Mouse (Mus musculus): Measurements from ENCODE around the gene Cyp2d22. TPM values are rescaled to one million over a fixed set of nuclear protein-coding genes. Genes with fewer than 3 reads are reported as not detected.
A peak's percentile ranks its signal among the peaks of the same experiment; 100 is the strongest.
"Not testable (repeated sequence)": the region's sequence is repeated elsewhere in the genome, so short reads cannot be mapped to it uniquely, and the experiment has no call there.

The Cyp2d22 gene
- total RNA-seq (2015; ENCODE audit: low replicate concordance) = not detected in 2 replicates
- total RNA-seq (2017; ENCODE audit: low replicate concordance) = not detected in 2 replicates

- no peak; the same call in 1 of the 2 replicates for ATAC-seq (replicated peaks; ENCODE audit: low FRiP score, poor library complexity, severe bottlenecking)
These were observed at the start of gene Cyp2d22 for GRCm38 (mm10) chr15:82379871-82380713. Cyp2d22 (minus strand) TSS chr15:82380260.

GRCm38 (mm10) chr15:82423471-82423870 is 43.4 kb upstream of the Cyp2d22 start:
- ATAC-seq (replicated peaks; ENCODE audit: low FRiP score, poor library complexity, severe bottlenecking) = no peak

DNA sequence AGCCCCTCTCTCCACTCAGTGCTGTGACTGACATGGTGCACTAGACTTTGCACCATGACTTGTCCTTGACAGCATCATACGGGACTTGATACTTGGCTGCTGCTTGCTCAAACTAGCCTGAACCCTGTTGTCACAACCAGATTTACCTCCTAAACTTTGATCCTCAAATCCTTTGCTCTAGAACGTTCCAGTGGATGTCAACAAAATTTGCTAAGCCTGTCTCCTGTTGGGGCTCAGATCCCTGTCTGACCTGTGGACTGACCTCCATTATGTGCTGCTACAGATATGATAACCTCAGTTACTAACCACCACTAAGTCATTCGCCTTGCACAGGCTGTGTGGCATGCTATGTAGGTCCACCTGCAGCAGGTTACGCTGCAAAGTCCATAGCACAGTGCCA is 42.9 kb upstream of the Cyp2d22 start:
- no peak for ATAC-seq (replicated peaks; ENCODE audit: low FRiP score, poor library complexity, severe bottlenecking)

DNA sequence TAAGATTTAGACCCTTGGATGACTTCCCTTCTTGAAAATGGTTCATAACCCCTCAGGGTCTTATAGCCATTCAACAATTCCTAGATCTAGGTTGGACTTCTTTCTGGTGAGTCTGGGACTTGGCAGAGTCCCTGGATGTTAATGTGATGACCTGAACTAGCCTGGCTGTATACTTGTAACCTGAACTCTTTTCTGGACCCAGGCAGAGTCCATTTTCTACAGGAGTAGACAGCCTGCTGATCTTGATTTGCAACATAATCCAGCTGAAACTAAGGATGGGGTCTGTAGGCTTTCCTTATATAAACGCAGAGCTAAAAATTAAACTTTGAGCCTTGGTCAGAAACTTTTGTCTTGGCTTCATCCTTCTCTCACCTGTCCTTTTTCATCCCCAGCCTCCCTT is 38.6 kb upstream of the Cyp2d22 start:
- no peak for ATAC-seq (replicated peaks; ENCODE audit: low FRiP score, poor library complexity, severe bottlenecking)

DNA sequence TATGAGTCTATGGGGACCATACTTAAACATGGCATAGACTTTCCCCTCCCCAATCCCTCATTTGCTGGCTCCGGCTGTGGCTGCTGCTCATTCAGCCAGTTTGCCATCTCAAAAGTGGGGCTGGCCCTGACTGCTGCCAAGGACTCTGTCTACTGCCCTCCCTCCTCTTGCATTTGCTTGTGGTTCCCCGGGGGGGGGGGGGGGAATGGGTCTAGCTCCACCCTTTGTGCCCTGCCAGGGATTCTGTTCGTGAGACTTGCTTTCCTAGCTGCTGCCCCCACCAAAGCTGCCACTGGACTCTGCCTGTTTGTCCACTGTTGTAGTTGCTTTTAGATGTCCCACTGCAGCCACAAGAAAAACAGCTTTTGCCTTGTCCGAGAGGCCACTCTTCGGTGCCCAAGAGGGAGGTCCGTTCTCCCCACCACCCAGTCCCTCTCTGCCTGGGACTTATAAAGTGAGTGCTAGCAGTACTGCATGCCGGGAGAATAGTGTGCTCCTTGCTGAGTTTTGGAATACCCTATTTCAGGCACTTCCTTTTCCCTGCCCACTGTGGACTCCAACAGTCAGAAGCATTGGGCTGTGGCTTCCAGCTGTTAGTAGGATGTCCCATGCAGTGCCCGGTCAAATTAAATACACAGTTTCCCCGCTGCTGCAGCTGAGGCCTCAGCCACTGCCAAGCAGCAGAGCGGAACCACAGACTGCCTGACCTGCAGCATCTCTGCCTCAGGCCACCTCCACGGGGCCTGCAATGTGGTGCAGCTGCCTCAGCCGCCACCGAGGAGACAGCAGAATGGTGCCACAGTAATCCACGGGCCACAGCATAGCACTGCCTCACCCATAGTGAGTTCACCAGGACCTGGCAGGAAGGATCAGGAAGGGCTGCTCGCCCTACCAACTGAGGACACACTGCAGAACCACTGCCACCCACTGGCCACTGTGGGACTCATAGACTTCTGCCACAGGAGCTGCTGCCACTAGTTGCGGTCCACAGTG is 37.0 kb upstream of the Cyp2d22 start:
- peak; percentile 77 for ATAC-seq (replicated peaks; ENCODE audit: low FRiP score, poor library complexity, severe bottlenecking)

GRCm38 (mm10) chr15:82407536-82407935 is 27.5 kb upstream of the Cyp2d22 start:
- ATAC-seq (replicated peaks; ENCODE audit: low FRiP score, poor library complexity, severe bottlenecking) = no peak

DNA sequence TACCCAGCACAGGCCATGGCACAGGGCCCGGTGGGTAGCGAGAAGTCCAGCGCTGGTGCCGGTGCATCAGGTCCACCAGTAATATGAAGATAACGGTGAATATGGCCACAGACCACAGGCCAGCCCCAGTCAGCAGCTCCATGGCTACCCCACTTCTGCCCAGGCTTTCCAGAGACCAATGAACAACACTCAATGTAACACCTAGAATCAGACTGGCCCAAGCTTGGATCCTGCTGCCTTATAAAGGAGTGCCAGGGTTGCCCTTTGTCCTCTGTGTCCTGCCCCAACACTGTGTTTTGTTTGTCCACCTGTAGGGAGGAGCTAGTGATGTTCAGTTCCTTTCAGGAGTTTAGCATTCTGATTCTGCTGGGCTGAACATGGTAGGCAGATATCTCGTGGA is 26.9 kb upstream of the Cyp2d22 start, which contains the start of gene Cyp2d10:
TSS of gene Cyp2d10 (minus strand) at position 215 of the 400 bp plus-strand sequence.
- ATAC-seq (replicated peaks; ENCODE audit: low FRiP score, poor library complexity, severe bottlenecking) = no peak

- ATAC-seq (replicated peaks; ENCODE audit: low FRiP score, poor library complexity, severe bottlenecking) = no peak
These were observed 24.1 kb upstream of the Cyp2d22 start for GRCm38 (mm10) chr15:82404163-82404562.

- no peak for ATAC-seq (replicated peaks; ENCODE audit: low FRiP score, poor library complexity, severe bottlenecking)
These were observed 23.5 kb upstream of the Cyp2d22 start for GRCm38 (mm10) chr15:82403606-82404005.

DNA sequence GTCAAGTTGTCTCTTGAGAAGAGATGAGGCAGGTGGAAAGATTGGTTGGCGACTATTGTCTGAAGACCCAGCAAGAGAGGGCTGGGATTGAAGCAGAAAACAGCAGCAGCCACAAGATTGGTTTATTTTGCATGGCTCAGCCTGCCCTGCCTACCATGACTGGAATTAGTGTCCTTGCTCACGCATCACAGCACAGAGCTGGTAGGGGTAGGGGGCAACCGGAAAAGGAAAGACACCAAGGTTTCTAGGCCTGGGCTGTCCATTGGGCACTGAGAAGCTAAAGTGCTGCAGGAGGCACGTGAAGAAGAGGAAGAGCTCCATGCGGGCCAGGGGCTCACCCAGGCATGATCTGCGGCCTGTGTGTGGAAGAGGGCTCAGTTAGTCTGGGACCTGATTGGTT is 22.7 kb upstream of the Cyp2d22 start:
- no peak for ATAC-seq (replicated peaks; ENCODE audit: low FRiP score, poor library complexity, severe bottlenecking)

DNA sequence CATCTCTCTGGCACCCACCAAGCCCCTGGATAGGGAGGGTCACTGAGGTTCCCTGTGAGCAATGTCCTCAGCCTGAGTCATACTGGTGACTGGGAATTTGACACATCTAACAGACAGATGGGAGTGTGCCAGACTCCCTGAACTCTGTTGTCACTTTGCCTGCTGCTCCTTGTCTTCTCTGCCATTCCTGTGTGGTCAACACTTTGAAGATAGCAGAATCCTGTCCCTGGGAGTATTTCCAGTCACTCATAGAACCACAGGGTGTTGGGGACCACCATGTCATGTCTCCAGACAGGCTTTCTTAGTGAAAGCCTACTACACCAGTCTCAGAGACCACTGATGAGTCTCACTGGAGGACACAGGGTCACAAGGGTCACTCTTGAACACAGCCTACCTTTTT is 22.0 kb upstream of the Cyp2d22 start:
- no peak for ATAC-seq (replicated peaks; ENCODE audit: low FRiP score, poor library complexity, severe bottlenecking)

GRCm38 (mm10) chr15:82401516-82401915 is 21.5 kb upstream of the Cyp2d22 start:
- ATAC-seq (replicated peaks; ENCODE audit: low FRiP score, poor library complexity, severe bottlenecking) = no peak

DNA sequence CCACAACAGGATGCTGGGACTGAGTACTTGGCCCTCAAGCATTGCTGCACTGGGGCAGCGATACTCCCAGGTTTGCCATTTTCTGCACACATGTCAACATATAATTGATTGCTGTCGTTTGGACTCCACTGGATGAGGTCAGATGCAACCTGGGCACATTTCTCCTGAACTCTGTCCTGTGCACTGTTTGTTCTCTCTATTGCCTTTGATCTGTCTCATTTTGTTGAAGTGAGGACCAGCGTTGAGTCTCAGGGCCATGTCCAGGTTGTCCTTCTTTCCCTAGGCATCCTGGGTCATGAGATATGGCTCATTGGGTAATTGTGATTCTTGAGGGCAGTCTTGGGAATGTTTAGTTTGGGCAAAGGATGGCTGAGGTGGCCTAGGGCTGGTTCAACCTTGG is 15.9 kb upstream of the Cyp2d22 start:
- not testable (repeated sequence) for ATAC-seq (replicated peaks; ENCODE audit: low FRiP score, poor library complexity, severe bottlenecking)

GRCm38 (mm10) chr15:82393922-82394321 is 13.9 kb upstream of the Cyp2d22 start, which contains the start of gene Cyp2d11:
Cyp2d11 (minus strand) TSS chr15:82394022.
- ATAC-seq (replicated peaks; ENCODE audit: low FRiP score, poor library complexity, severe bottlenecking) = not testable (repeated sequence)

DNA sequence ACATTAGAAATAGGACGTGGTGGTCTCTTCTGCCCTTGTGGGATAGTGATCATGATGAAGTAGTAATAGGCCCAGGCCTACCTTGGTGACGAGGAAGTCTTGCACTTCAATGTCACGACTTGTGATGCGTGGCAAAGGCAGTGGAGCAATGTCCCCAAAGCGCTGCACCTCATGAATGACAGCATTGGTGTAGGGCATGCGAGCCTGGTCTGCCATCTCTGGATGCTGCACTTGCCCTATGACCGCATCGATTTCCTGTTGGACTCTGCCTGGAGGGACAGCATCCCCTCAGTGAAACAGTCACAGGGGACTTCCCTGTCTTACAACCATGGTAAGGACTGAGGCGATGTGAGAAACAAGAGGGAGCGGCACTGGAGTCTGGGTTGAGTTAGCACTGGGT is 9.9 kb upstream of the Cyp2d22 start:
- ATAC-seq (replicated peaks; ENCODE audit: low FRiP score, poor library complexity, severe bottlenecking) = not testable (repeated sequence)

GRCm38 (mm10) chr15:82385729-82386128 is 5.7 kb upstream of the Cyp2d22 start:
- no peak for ATAC-seq (replicated peaks; ENCODE audit: low FRiP score, poor library complexity, severe bottlenecking)

GRCm38 (mm10) chr15:82382441-82382840 is 2.4 kb upstream of the Cyp2d22 start:
- no peak for ATAC-seq (replicated peaks; ENCODE audit: low FRiP score, poor library complexity, severe bottlenecking)

GRCm38 (mm10) chr15:82380714-82381062 is 628 bp upstream of the Cyp2d22 start:
- ATAC-seq (replicated peaks; ENCODE audit: low FRiP score, poor library complexity, severe bottlenecking) = no peak

DNA sequence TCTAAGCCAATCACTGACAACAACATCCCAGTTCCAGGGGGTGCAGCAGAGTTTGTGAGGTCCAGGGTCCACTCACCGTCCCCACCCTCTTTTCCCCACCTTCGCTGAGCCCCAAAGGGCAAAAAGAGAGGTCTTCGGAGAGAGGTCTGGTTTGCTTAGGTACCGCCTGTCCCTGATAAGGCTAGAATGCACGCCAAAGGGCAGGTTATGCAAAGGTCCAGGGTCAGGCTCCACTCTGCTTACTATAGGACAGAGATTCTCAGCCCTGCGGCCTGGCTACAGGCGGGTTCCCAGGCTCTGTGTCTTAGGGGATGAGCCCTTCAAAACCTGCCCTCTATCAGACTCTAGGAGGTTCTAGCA is 569 bp downstream of the Cyp2d22 start:
- no peak for ATAC-seq (replicated peaks; ENCODE audit: low FRiP score, poor library complexity, severe bottlenecking)

Measured in erythroid progenitor cell, adult 5-6 weeks (primary cell).